In the genomic region with DNA sequence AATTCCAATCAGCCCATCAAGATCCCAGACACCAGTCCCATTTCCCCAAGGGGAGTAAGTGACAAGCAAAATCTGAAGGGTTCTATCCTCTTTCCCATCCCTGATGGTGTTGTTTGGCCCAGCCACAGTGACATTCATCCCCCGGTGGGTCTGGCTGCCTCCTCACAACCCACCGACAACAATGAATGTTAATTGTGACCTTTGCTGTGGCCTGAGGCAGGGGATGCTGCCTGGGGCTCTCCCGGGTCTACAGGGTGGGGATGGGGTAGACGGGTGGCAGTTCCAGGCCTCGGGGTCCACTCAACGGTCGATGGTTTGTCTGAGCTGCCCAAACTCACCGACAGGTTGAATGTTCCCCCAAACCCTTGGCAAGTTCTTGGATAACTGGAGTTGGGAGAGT, we compare ENCODE assay signal across 1 mouse cellular context.
TF ChIP-seq lines count a peak whose summit lies in the region.

No protein-coding gene starts in this region.

TF ChIP-seq in ES-E14, 5 proteins besides CTCF, POLR2A, EP300 and RAD21:
- TF ChIP-seq MAFK (IDR thresholded peaks at IDR 0.05; ENCODE audit: insufficient read depth, low read depth, low read length) = no peak
- TF ChIP-seq ZC3H11A (IDR thresholded peaks at IDR 0.05; ENCODE audit: borderline replicate concordance, low read depth, low read length) = no peak
- no peak for TF ChIP-seq ZNF384 (IDR thresholded peaks at IDR 0.05; ENCODE audit: low read depth, low read length)
- TF ChIP-seq CHD2 (IDR thresholded peaks at IDR 0.05; ENCODE audit: low read depth, low read length) = no peak
- TF ChIP-seq HCFC1 (IDR thresholded peaks at IDR 0.05; ENCODE audit: borderline replicate concordance, insufficient read depth, low read length) = no peak
